Mouse (Mus musculus): ENCODE measurements around the gene St8sia1.

DNA sequence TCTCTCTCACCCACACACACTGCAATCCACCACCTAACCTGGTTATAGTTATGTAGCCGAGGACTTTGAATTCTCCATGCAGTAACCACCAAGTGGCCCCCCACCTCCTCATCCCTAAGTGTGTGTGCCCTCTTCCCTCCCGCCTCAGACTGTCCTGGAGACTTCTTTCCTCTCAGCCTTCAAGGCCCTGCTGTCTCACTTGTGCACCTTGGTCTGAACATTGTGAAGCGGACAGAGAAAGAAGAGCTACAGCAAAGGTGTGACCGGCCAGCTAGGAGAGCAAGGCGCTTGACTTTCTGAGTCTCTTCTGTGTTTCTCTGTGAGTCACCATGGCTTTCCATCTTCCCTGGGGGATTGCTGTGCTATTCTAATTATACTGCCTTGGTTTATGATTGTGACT lies 108.5 kb downstream of the St8sia1 start:
- TF ChIP-seq POLR2A (IDR thresholded peaks at IDR 0.05; ENCODE audit: low read depth, low read length) = no peak
- no peak for TF ChIP-seq CTCF (IDR thresholded peaks at IDR 0.05; ENCODE audit: extremely low read depth, insufficient read depth, insufficient read length, insufficient replicate concordance)

All from spleen, adult 2 months (tissue).